Mouse (Mus musculus) layer of hippocampus, adult 11-12 months (tissue): ENCODE results near the gene Brat1.
"Not testable (repeated sequence)": the region's sequence is repeated elsewhere in the genome, so short reads cannot be mapped to it uniquely, and the experiment has no call there.

Experiments used
- DNase-seq: peaks from one replicate; pipeline ENCODE4 v3.0.0; 2022; ENCODE audit warnings: low spot score

Gene Brat1

GRCm38 (mm10) chr5:140704378-140705251, at the start of gene Brat1:
Gene Brat1 (plus strand): TSS chr5:140705011.
- DNase-seq, result peak; percentile 100

DNA sequence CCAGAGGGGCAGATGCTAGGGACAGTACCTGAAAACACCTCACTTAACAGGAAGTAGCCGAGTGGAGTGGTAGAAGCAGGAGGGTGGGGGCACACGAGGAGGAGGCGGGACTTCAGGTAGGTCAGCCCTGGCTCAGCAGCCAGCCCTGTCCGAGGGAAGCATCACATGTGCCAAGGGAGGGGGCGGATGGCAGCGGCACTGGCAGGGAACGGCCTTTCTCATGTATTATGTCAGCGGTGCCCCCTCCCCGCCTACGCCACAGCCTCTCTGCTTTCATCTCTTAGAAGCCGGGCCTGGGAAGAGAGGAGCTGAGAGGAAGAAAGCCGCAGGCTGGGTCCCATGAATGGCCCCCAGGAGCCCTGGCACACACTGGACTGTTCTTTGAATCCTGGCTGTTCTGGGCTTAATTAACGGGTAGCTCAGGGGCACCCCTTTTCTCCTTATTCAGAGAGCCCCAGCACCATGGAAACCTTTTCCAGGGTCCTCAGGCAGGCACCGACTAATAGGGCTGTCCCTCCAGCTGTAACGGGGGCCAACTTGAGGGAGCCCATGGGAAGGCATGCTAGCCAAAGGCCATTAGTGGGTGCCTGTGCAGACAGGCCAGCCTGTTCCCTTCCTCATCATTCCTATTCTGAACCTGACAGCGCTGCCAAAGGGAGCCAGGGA, 45.1 kb upstream of the Brat1 start:
- DNase-seq, result peak; percentile 79

DNA sequence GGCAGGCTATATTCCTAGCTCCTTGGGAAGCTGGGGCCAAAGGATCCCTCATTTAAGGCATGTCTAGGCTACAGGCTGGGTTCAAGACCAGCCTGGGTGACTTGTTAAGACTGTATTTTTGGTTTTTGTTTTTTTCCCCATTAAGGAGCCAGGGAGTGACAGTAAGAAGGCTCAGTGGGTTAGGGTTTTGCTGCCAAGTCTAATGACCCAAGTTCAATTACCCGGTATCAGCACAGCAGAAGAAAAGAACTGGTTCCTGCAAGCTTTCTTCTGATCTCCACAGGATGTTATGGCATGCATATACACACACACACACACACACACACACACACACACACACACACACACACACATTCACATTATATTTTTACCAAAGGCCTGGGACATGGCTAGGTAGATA, 44.4 kb upstream of the Brat1 start:
- DNase-seq, result no peak

DNA sequence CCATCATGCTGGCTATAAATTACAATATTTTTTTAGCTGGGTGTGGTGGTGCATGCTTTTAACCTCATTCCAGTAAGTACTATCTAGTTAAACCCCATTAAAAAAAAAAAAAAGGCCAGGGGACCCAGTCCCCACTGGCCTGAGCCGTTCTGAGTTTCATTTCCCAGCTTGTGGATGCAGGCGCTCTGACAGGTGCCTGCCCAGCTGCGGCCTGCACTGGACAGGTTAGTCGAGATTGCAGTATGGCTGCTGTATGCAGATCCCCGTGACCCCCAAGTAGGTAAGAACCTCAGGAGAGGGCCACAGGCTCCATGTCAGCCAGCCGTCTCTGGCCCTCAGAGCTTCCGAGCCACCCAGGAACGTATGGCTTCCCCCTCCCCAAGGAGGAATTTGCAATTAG, 43.4 kb upstream of the Brat1 start:
- no peak for DNase-seq

DNA sequence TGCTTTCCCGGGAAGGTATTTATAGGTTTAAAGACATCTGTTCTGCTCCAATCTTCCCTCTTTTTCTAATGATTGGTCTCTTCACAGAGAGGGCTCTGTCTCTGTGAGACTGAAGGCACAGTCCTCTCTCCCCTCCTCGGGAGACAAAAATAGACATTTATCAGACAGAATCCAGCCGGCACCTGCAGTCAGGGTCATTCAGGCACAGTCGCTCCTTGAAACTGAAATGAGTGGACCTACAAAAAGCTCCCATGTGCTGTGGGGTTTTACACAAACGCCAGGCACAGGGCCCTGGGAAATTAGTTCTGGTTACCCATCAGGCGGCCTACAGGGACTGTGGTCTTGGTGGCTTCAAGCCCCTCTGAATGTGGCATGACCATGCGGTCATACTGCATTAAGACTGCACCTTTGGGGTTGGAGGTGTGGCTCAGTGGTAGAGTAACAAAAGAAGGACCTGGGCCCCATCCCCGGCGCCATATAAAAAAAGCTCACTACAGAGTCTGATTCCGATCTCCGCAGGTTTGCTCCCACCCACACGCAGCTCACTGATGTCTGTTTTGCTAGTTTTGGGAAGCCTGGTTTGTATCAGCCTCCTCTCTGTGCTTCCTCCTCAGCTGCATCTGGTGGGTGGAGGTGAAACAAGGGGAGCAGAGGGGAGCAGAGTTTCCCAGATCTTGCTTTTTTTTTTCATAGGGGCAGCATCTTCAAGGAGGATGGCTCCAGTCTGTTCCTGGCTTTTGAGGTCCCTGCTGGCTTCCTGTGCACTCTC, 42.8 kb upstream of the Brat1 start:
- DNase-seq, result no peak

DNA sequence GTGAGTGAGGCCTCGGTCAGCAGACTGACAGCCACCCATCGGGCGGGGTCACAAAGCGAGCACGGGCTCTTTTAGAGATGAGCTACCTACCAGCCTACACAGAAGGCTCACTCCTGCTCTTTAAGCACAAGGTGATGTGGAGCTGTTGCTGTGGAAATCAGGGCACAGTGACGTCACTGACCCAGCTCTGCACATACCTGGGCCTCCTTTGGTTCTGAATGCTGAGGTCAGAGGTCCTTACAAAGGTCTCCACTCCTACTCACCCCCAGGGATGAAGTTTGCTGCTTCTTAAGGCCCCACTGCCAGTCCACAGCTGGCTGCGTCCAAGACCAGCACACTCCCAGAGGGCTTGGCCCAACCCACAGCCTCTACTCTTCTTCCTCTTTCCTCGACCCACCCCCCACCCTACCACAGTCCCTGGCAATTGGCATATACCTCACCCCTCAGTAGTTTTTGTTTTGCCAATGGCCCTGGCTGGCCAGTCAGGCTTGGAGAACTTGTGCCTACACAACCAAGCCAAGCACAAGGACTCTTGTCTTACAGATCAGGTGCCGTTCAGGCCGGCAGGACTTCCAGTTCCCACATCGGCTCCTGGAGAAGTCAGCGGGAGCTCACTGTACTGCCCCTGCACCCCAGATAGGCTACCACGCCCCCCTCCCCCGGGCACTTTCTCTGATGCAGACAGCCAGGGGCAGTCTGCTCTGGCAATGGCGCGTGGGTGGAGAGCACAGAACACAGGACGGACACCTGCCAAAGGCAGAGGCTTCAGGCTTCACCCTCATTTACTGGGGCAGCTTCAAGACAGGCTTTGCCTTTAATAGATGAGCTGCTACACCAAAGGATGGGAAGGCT, 41.8 kb upstream of the Brat1 start:
- no peak for DNase-seq

DNA sequence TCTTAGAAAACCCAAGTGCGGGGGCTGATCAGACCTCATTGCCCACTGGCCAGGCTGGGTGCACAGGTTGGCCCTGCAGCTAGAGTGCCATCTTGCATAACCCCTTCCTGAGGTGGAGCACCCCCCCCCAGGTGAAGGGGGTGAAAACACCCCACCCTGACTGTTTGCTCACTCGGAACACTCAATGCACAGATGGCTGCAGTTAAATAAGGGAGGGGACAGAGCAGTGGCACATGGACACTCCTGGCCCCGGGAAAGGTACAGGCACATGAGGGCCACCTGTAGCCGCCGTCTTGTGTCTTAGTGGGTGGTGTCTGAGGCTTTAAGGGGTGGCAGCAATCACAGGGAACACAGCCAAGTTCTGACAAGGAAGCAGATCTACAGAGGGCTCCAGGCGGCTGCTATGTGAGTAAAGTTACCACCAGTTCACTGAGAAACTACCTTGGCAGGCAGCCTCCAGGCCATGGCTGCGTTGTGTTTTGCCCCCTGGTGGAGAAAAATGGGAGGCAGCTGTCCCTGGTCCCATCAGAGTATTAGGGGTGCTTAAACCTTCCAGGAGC, 41.1 kb upstream of the Brat1 start:
- DNase-seq, result peak; percentile 78

GRCm38 (mm10) chr5:140672115-140672514, 32.7 kb upstream of the Brat1 start:
- DNase-seq, result no peak

DNA sequence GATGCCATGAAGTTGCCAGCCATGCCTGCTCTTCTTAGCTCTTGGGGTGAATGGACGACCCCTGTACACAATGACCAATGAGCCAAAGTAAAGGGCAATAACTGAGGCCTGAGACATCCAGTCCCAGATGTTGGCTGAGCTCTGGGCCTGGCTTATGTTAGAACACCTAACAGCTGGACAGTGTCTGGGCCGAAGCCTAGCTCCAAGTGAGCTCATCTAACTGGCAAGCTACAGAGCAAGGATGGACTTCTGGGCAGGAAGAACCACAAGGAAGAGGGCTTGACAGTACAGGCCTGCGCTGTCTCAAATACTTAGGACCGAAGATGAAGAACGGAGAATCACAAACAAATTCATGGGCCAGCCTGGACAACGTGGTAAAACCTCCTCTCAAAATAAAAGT, 32.2 kb upstream of the Brat1 start:
- DNase-seq, result not testable (repeated sequence)

DNA sequence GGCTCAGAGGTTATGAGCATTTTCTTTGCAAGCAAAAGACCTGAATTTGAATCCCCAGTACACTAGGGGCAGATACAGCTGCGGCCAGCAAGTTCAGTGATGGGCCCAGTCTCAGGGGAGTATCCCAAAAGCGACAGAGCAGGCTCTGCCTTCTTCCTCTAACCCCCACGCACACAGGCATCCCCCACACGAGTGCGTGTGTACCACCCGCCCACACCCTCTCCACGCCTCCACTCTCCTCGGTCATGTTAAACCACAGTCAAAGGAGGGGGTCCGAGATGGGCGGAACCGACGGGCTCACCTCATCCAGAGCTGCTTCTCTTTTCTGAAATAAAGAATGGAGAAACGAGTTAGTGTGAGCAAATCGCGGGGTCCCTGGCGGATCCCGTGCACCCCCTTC, 30.8 kb upstream of the Brat1 start:
- DNase-seq, result no peak

GRCm38 (mm10) chr5:140675079-140675478, 29.7 kb upstream of the Brat1 start:
- DNase-seq, result no peak

GRCm38 (mm10) chr5:140675640-140676039, 29.2 kb upstream of the Brat1 start:
- no peak for DNase-seq

- DNase-seq, result no peak
Measured at GRCm38 (mm10) chr5:140677137-140677536, 27.7 kb upstream of the Brat1 start.

DNA sequence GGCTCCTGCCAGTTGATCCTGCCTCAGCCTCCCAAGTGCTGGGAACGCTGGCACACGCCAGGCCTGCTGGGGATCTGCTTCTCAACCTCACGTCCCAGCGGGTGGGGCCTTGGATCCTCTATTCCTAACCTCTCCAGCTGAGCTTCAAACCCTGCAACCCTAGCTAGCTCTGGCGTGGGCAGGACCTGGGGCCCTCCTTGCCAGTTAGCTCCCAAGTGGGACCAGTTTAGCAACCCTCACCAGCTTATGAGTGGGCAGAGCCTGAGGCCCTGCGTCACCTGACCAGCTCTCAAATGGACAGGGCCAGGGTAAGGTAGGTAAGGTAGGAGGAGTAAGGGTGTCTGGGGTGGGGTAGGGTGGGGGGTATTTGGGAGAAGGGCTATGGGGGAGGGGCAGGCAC, 24.8 kb upstream of the Brat1 start:
- DNase-seq, result no peak

DNA sequence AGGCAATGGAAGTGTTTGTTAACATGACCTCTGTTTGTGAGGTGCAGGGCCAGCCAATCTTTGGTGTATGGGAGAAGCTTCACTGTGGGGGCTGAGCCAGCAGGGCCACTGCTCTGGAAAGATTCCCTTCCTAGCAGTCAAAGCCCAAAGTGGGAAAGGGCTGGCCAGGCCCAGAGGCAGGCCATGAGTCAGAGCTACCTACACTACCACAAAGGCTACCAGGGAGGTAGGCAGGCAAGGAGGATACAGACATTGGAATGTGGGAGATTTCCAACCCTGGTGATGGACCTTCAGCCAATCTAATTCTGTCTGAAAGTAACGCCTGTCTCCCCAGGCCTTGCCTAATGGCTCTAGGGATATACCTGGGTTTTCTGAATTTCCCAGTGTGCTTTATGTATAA, 23.9 kb upstream of the Brat1 start:
- no peak for DNase-seq

DNA sequence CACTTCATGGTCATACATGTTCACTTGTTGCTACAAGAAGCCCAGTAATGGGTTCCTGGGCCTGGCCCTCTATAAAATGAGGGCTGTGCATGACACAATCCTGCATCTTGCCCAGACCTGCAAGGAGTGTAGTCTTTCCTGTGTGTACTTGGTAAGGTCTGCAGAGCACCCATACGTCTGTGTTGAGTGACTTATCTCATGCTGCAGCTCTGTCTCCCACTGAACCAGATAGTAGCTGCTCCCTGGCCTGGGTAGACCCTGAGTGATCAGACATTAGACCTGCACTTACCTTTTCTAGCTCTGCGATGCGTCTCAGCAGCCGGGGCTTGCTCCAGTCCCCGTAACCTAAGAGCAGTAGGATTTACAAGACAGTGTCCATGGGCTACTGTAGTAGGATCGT, 22.7 kb upstream of the Brat1 start:
- no peak for DNase-seq

DNA sequence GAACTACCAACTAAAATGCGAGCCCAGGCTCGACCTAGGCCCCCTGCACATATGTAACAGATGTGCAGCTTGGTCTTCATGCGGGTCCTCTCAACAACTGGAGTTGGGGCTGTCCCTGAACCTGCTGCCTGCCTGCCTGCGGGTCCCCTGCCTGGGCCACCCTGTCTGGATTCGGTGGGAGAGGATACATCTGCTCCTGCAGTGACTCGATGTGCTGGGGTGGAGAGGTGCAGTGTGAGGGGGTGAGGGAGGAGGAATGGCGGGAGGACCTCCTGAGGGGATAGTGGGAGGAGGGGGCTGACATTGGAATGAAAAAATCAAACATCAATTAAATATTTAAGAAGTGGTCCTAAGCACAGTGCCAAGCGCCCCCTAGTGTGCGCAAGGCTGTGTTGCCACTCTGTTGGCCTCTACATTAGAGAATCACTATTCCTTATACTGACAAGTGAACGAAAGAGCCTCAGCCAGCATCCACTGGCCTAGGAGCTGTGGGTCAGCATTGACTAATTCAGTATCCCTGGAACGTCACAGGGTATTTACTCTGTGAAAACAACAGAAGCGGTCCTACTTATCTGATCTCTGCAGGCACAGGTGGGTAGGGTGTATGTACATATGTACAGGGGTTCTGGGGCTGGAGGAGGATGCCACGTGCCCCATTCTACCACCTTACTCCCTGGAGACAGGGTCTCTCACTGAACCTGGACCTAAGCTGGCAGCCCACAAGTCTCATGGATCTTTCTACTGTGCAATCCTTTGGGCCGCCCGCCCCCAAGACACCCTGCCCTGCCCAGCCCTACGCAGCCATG, 20.3 kb upstream of the Brat1 start:
- peak; percentile 65 for DNase-seq

GRCm38 (mm10) chr5:140688434-140688833, 16.4 kb upstream of the Brat1 start:
- DNase-seq, result no peak

DNA sequence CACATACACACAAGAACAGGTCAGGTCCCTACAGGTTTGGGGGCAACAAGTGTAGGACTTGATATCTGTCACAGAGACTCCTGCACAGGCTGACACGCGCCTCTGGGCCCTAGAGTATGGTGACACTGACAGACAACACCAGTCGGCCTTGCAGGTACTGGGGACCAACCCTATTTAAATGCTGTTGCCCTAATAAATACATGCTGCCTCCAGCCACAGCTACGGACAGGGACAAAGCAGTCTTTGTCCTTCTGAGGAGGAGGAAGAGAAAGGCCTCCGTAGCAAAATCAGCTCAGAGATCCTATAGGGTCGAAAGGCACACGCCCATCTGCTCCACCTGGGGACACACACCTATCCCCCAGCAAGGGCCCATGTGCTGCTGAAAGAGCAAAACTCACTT, 8.8 kb upstream of the Brat1 start:
- no peak for DNase-seq

- DNase-seq, result no peak
Measured at GRCm38 (mm10) chr5:140699776-140700175, 5.0 kb upstream of the Brat1 start.

- DNase-seq, result no peak
Measured at GRCm38 (mm10) chr5:140701661-140702060, 3.1 kb upstream of the Brat1 start.
